Mouse (Mus musculus): ENCODE data around the gene Olfr898. TPM values are rescaled to one million over a fixed set of nuclear protein-coding genes. Genes with fewer than 3 reads are reported as not detected.

The Olfr898 gene
- not detected in 2 replicates for total RNA-seq (2012; rRNA removed)

DNA sequence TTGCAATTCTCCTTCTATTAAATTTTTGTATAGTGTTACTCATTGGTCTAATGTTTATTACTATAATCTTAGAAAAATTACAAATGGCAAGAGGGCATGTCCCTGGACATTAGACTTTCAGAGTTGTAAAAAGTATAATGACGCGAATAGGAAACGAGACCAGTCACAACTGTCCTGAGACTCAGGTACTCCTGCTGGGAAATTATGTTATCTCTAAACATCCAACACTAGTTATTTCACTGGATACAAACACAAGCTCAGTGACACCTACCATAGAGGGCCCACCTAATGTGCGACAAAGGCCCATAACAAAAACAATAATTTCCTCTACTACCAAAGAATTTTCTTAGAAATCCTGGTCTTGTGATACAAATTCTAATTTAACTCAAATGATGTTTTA lies at the start of gene Olfr898:
TSS of gene Olfr898 (plus strand) at position 301 of the 400 bp plus-strand sequence.
- in situ Hi-C loops (cut with MboI; ENCODE audit: low sequenced_read_pairs in 2 of 2, unreplicated experiment in 2 of 2): no loop called here
- Histone ChIP-seq H3K9ac (ENCODE audit: insufficient read depth, low read depth, low read length, poor library complexity, severe bottlenecking) (no peak within 1 kb of the TSS), H3K36me3 (ENCODE audit: control insufficient read depth, insufficient read depth, low read length, poor library complexity, severe bottlenecking) (no peaks in the 10 kb centered on the region), H3K4me1 (ENCODE audit: control insufficient read depth in 2 of 2, insufficient read depth in 2 of 2, low read length in 2 of 2, poor library complexity in 1 of 2) (no peaks in the 10 kb centered on the region), H3K27ac (ENCODE audit: insufficient read depth, low read depth, low read length, poor library complexity, severe bottlenecking) (no peak within 1 kb of the TSS), H3K9me3 (ENCODE audit: control insufficient read depth, insufficient read depth, low read depth, low read length) (no peaks in the 10 kb centered on the region), H3K4me3 (ENCODE audit: insufficient read depth in 1 of 2, low read depth in 1 of 2, low read length in 2 of 2, poor library complexity in 1 of 2, severe bottlenecking in 1 of 2) (no peak within 1 kb of the TSS)
- no peak for TF ChIP-seq ZNF384 (IDR thresholded peaks at IDR 0.05; ENCODE audit: low read depth, low read length)
- no peak for TF ChIP-seq CHD2 (IDR thresholded peaks at IDR 0.05; ENCODE audit: low read depth, low read length)
- TF ChIP-seq HCFC1 (IDR thresholded peaks at IDR 0.05; ENCODE audit: borderline replicate concordance, insufficient read depth, low read length): no peak
- TF ChIP-seq ZC3H11A (IDR thresholded peaks at IDR 0.05; ENCODE audit: borderline replicate concordance, low read depth, low read length): no peak
- TF ChIP-seq MAFK (IDR thresholded peaks at IDR 0.05; ENCODE audit: insufficient read depth, low read depth, low read length): no peak
- no peak for DNase-seq (ENCODE audit: low read depth, low spot score)

DNA sequence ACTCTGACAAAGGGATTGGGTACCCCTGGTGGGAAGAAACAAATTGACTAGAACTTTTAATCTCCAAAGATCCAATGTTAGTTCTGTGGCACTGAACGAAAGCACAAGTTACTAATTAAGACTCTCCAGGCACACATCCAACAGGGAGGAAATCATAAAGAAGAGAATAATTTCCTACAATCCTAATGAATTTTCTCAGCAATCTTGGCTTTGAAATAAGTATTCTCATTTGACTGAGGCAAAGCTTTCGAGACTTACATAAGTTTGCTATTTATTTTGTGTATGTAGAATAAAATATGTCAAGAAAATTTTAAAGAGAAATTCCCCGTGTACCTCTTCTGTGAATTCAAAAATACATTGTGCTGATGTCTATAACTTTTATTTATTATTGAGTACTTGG lies 19.5 kb upstream of the Olfr898 start, which contains the start of gene Olfr25:
TSS of gene Olfr25 (plus strand) at position 301 of the 400 bp plus-strand sequence.
- Histone ChIP-seq H3K4me3 (ENCODE audit: insufficient read depth in 1 of 2, low read depth in 1 of 2, low read length in 2 of 2, poor library complexity in 1 of 2, severe bottlenecking in 1 of 2) (no peak within 1 kb of the TSS), H3K36me3 (ENCODE audit: control insufficient read depth, insufficient read depth, low read length, poor library complexity, severe bottlenecking) (no peaks in the 10 kb centered on the region), H3K27ac (ENCODE audit: insufficient read depth, low read depth, low read length, poor library complexity, severe bottlenecking) (no peak within 1 kb of the TSS), H3K4me1 (ENCODE audit: control insufficient read depth in 2 of 2, insufficient read depth in 2 of 2, low read length in 2 of 2, poor library complexity in 1 of 2) (no peaks in the 10 kb centered on the region), H3K9me3 (ENCODE audit: control insufficient read depth, insufficient read depth, low read depth, low read length) (no peaks in the 10 kb centered on the region), H3K9ac (ENCODE audit: insufficient read depth, low read depth, low read length, poor library complexity, severe bottlenecking) (no peak within 1 kb of the TSS)
- TF ChIP-seq ZC3H11A (IDR thresholded peaks at IDR 0.05; ENCODE audit: borderline replicate concordance, low read depth, low read length) (no peak), CHD2 (IDR thresholded peaks at IDR 0.05; ENCODE audit: low read depth, low read length) (no peak), MAFK (IDR thresholded peaks at IDR 0.05; ENCODE audit: insufficient read depth, low read depth, low read length) (no peak)
- DNase-seq (ENCODE audit: low read depth, low spot score): no peak
- in situ Hi-C loops (cut with MboI; ENCODE audit: low sequenced_read_pairs in 2 of 2, unreplicated experiment in 2 of 2): no loop called here

DNA sequence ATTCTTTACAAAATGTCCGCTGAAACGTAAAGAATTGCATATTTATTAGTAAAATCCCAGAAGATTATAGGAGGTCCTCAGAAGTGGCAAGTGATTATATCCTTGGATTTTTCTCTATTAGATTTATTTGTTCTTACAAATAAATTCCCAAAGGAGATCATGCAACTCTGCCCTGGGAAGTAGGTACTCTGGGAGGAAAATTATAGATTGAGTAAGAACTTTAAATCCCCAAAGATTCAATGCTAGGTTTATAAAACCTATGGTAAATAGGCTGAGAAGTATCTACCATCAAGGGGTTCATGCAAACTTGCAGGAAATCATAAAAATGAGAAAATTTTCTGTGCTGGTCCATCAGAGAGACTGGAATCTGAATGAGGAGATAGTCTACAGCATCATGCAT lies 18.4 kb downstream of the Olfr898 start, which contains the start of gene Olfr250:
TSS of gene Olfr250 (plus strand) at position 301 of the 400 bp plus-strand sequence.
- Histone ChIP-seq H3K36me3 (ENCODE audit: control insufficient read depth, insufficient read depth, low read length, poor library complexity, severe bottlenecking) (no peaks in the 10 kb centered on the region), H3K4me1 (ENCODE audit: control insufficient read depth in 2 of 2, insufficient read depth in 2 of 2, low read length in 2 of 2, poor library complexity in 1 of 2) (no peaks in the 10 kb centered on the region), H3K4me3 (ENCODE audit: insufficient read depth in 1 of 2, low read depth in 1 of 2, low read length in 2 of 2, poor library complexity in 1 of 2, severe bottlenecking in 1 of 2) (no peak within 1 kb of the TSS), H3K9me3 (ENCODE audit: control insufficient read depth, insufficient read depth, low read depth, low read length) (no peaks in the 10 kb centered on the region), H3K27ac (ENCODE audit: insufficient read depth, low read depth, low read length, poor library complexity, severe bottlenecking) (no peak within 1 kb of the TSS), H3K9ac (ENCODE audit: insufficient read depth, low read depth, low read length, poor library complexity, severe bottlenecking) (no peak within 1 kb of the TSS)
- TF ChIP-seq HCFC1 (IDR thresholded peaks at IDR 0.05; ENCODE audit: borderline replicate concordance, insufficient read depth, low read length) (no peak), ZC3H11A (IDR thresholded peaks at IDR 0.05; ENCODE audit: borderline replicate concordance, low read depth, low read length) (no peak), MAFK (IDR thresholded peaks at IDR 0.05; ENCODE audit: insufficient read depth, low read depth, low read length) (no peak), CHD2 (IDR thresholded peaks at IDR 0.05; ENCODE audit: low read depth, low read length) (no peak), ZNF384 (IDR thresholded peaks at IDR 0.05; ENCODE audit: low read depth, low read length) (no peak)
- DNase-seq (ENCODE audit: low read depth, low spot score): no peak
- in situ Hi-C loops (cut with MboI; ENCODE audit: low sequenced_read_pairs in 2 of 2, unreplicated experiment in 2 of 2): no loop called here

DNA sequence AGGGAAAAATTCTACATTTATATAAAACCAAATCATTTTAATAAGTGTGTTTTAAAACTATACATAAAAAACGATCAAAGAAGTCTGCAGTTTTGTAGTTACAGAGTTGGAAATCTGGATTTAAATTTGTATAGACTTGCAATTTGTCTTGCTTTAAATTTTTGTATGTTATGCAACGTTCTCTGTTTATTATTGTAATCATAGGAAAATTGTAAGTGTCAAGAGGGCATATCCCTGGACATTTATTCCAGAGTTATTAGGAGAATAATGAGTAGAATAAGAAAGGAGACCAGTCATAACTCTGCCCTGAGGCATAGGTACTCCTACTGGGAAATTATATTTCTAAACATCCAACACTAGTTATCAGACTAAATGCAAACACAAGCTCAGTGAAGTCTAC lies 28.6 kb downstream of the Olfr898 start, which contains the start of gene Olfr251:
TSS of gene Olfr251 (plus strand) at position 301 of the 400 bp plus-strand sequence.
- no peak for DNase-seq (ENCODE audit: low read depth, low spot score)

More for the DNA sequence above, 28.6 kb downstream of the Olfr898 start, which contains the start of gene Olfr251:
- no peak within 1 kb of the TSS for H3K27ac ChIP-seq (ENCODE audit: insufficient read depth, low read depth, low read length, poor library complexity, severe bottlenecking)
- H3K9ac ChIP-seq (ENCODE audit: insufficient read depth, low read depth, low read length, poor library complexity, severe bottlenecking): no peak within 1 kb of the TSS
- in situ Hi-C loops (cut with MboI; ENCODE audit: low sequenced_read_pairs in 2 of 2, unreplicated experiment in 2 of 2): no loop called here
- TF ChIP-seq CHD2 (IDR thresholded peaks at IDR 0.05; ENCODE audit: low read depth, low read length) (no peak), HCFC1 (IDR thresholded peaks at IDR 0.05; ENCODE audit: borderline replicate concordance, insufficient read depth, low read length) (no peak), ZNF384 (IDR thresholded peaks at IDR 0.05; ENCODE audit: low read depth, low read length) (no peak), ZC3H11A (IDR thresholded peaks at IDR 0.05; ENCODE audit: borderline replicate concordance, low read depth, low read length) (no peak), MAFK (IDR thresholded peaks at IDR 0.05; ENCODE audit: insufficient read depth, low read depth, low read length) (no peak)
- H3K9me3 ChIP-seq (ENCODE audit: control insufficient read depth, insufficient read depth, low read depth, low read length): no peaks in the 10 kb centered on the region
- H3K4me1 ChIP-seq (ENCODE audit: control insufficient read depth in 2 of 2, insufficient read depth in 2 of 2, low read length in 2 of 2, poor library complexity in 1 of 2): no peaks in the 10 kb centered on the region
- H3K36me3 ChIP-seq (ENCODE audit: control insufficient read depth, insufficient read depth, low read length, poor library complexity, severe bottlenecking): no peaks in the 10 kb centered on the region
- no peak within 1 kb of the TSS for H3K4me3 ChIP-seq (ENCODE audit: insufficient read depth in 1 of 2, low read depth in 1 of 2, low read length in 2 of 2, poor library complexity in 1 of 2, severe bottlenecking in 1 of 2)

Measured in ES-E14 (cell line).